Comparison of ENCODE assay signal across 35 mouse cellular contexts in the genomic region with DNA sequence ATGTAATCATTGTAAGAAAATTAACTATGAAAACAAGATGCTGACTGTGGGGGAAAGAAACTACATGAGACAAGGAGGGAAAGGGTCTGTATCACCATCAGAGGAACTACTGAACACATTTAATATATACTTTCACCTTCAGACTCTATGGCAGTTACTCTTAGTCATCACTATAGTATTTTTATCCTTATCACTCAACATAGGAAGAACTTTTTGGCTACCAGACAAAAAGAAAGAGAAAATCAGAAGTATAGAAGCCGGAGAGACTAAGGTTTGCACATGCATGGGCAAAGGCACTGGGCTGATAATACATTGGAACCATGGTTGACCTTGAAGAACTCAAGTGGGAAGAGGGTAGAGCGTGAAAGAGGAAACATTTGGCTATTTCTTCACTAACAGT.
"Had no signal": no experiment of that assay in that cellular context is flagged by ENCODE, and none has a peak within 500 bp of the region (broad histone marks: within the 10 kb centered on the region; RNA-seq: fewer than 3 reads in every experiment).

No protein-coding gene starts in this region.

- H3K27ac ChIP-seq: heart, embryonic 13.5 days; heart, embryonic 15.5 days; hindbrain, embryonic 10.5 days; hindbrain, embryonic 12.5 days; hindbrain, embryonic 13.5 days; hindbrain, embryonic 14.5 days; hindbrain, embryonic 15.5 days; hindbrain, postnatal 0 days; intestine, embryonic 15.5 days; kidney, embryonic 15.5 days; kidney, postnatal 0 days; layer of hippocampus, adult 2 months; left cerebral cortex, adult 2 months had no signal

- H3K9me3 ChIP-seq: heart, embryonic 12.5 days; heart, embryonic 13.5 days; heart, embryonic 15.5 days; hindbrain, embryonic 10.5 days; hindbrain, embryonic 12.5 days; hindbrain, embryonic 13.5 days; hindbrain, embryonic 15.5 days; intestine, embryonic 15.5 days; kidney, embryonic 15.5 days had no signal

- DNase-seq: heart, postnatal 10 days; heart, postnatal 14 days; heart, postnatal 36 days; heart, postnatal 4 days; kidney, adult 11 months; kidney, adult 18-20 months; kidney, adult 2 months; kidney, adult 8-10 months; kidney, adult 9 months; kidney, postnatal 10 days; kidney, postnatal 14 days; kidney, postnatal 25 days; kidney, postnatal 36 days; kidney, postnatal 4 days; layer of hippocampus, adult 9-11 months; layer of hippocampus, postnatal 36 days had no signal

- H3K36me3 ChIP-seq: hindbrain, embryonic 13.5 days; hindbrain, embryonic 15.5 days; intestine, embryonic 15.5 days had no signal

- H3K4me2 ChIP-seq: heart, embryonic 11.5 days; heart, embryonic 12.5 days; heart, embryonic 13.5 days; heart, embryonic 15.5 days; hindbrain, embryonic 12.5 days; hindbrain, embryonic 13.5 days; hindbrain, embryonic 14.5 days; hindbrain, embryonic 15.5 days; intestine, embryonic 15.5 days; kidney, embryonic 15.5 days had no signal

- H3K9ac ChIP-seq: heart, embryonic 12.5 days; heart, embryonic 13.5 days; heart, embryonic 15.5 days; hindbrain, embryonic 12.5 days; hindbrain, embryonic 13.5 days; hindbrain, embryonic 14.5 days; hindbrain, embryonic 15.5 days; intestine, embryonic 15.5 days; kidney, embryonic 15.5 days had no signal

- H3K27me3 ChIP-seq: heart, embryonic 12.5 days; heart, embryonic 13.5 days; heart, embryonic 15.5 days; hindbrain, embryonic 12.5 days; hindbrain, embryonic 13.5 days; hindbrain, embryonic 15.5 days; intestine, embryonic 15.5 days; kidney, embryonic 15.5 days had no signal

- ATAC-seq: hindbrain, embryonic 16.5 days; hindbrain, postnatal 0 days; inflammation-experienced regulatory T-cells, adult 6 months; intestine, embryonic 15.5 days; intestine, embryonic 16.5 days; intestine, postnatal 0 days had no signal

- H3K4me1 ChIP-seq: heart, embryonic 12.5 days; heart, embryonic 13.5 days; heart, embryonic 15.5 days; hindbrain, embryonic 10.5 days; hindbrain, embryonic 12.5 days; hindbrain, embryonic 13.5 days; hindbrain, embryonic 15.5 days; intestine, embryonic 15.5 days; kidney, embryonic 15.5 days had no signal

- H3K4me3 ChIP-seq: heart, embryonic 12.5 days; heart, embryonic 13.5 days; heart, embryonic 15.5 days; hindbrain, embryonic 10.5 days; hindbrain, embryonic 12.5 days; hindbrain, embryonic 13.5 days; hindbrain, embryonic 15.5 days; intestine, embryonic 15.5 days; kidney, embryonic 15.5 days; layer of hippocampus, adult 2 months; left cerebral cortex, adult 2 months had no signal
